Mouse (Mus musculus) CH12.LX (cell line): ENCODE data around the gene Inpp5d. TPM values are rescaled to one million over a fixed set of nuclear protein-coding genes. Genes with fewer than 3 reads are reported as not detected.
A peak's percentile ranks its signal among the peaks of the same experiment; 100 is the strongest.

Source experiments
- DNase-seq: peaks from one replicate; pipeline ENCODE4 v3.0.0-alpha.2; 2013; ENCODE audit errors: extremely low read depth
- H3K27ac ChIP-seq: 2 replicates; pipeline ENCODE4 v1.5.1; 2012; ENCODE audit warnings: low read depth, mild to moderate bottlenecking, control low read depth, moderate library complexity; ENCODE audit not compliant: insufficient read depth
- H3K27me3 ChIP-seq: replicated peaks from 2 replicates; pipeline ENCODE3; 2012; ENCODE audit warnings: inconsistent platforms
- H3K36me3 ChIP-seq, 2 experiments: replicated peaks in 1 of 2; 2 replicates each; pipeline versions ENCODE3 to v1.6.1; 2012; ENCODE audit warnings: inconsistent platforms in 1 of 2, low read length in 1 of 2, mild to moderate bottlenecking in 1 of 2, mixed read lengths in 1 of 2, moderate library complexity in 1 of 2; ENCODE audit not compliant: control insufficient read depth in 1 of 2, insufficient read depth in 1 of 2
- H3K4me1 ChIP-seq, 2 experiments: 2 replicates each; pipeline ENCODE4 v1.6.1; 2012; ENCODE audit warnings: inconsistent platforms in 1 of 2, moderate library complexity in 1 of 2; ENCODE audit not compliant: insufficient read depth in 2 of 2, control insufficient read depth in 1 of 2
- H3K4me2 ChIP-seq: 2 replicates; pipeline ENCODE4 v1.6.1; 2012; ENCODE audit warnings: low read depth, mild to moderate bottlenecking, control low read depth; ENCODE audit not compliant: poor library complexity, insufficient read depth, severe bottlenecking
- H3K4me3 ChIP-seq, 3 experiments: fragments of 150-350 bp in 1 of 3; sonication (generic) in 1 of 3; replicated peaks in 1 of 3; 2 replicates each; pipeline versions ENCODE3 to v1.5.1; 2011 to 2012; ENCODE audit warnings: low read depth in 2 of 3, low read length in 2 of 3, mild to moderate bottlenecking in 2 of 3, moderate library complexity in 2 of 3, control low read depth in 1 of 3, improper control_type of control experiment in 1 of 3, inconsistent platforms in 1 of 3, mixed read lengths in 1 of 3; ENCODE audit not compliant: poor library complexity in 1 of 3
- H3K79me2 ChIP-seq: replicated peaks from 2 replicates; pipeline ENCODE4 v1.6.1; 2012; ENCODE audit warnings: mild to moderate bottlenecking, moderate library complexity; ENCODE audit not compliant: control insufficient read depth, poor library complexity, insufficient read depth, severe bottlenecking; ENCODE audit errors: extremely low read depth
- H3K9ac ChIP-seq: 2 replicates; pipeline ENCODE4 v1.6.1; 2012; ENCODE audit warnings: low read depth, mild to moderate bottlenecking, control low read depth, moderate library complexity; ENCODE audit not compliant: insufficient read depth
- H3K9me3 ChIP-seq: replicated peaks from 2 replicates; pipeline ENCODE3; 2012; ENCODE audit warnings: low read length, inconsistent platforms, mixed read lengths
- CHD1 ChIP-seq: IDR thresholded peaks from 2 replicates; pipeline ENCODE4 v1.6.1; 2012; ENCODE audit warnings: low read depth, low read length, improper control_type of control experiment, inconsistent platforms
- CHD2 ChIP-seq: IDR thresholded peaks from 2 replicates; pipeline ENCODE4 v1.6.1; 2011; ENCODE audit warnings: low read length, improper control_type of control experiment
- E2F4 ChIP-seq: IDR thresholded peaks from 2 replicates; pipeline ENCODE4 v1.6.1; 2011; ENCODE audit warnings: low read depth, low read length, improper control_type of control experiment; ENCODE audit not compliant: insufficient replicate concordance
- ETS1 ChIP-seq: conservative IDR thresholded peaks from 2 replicates; pipeline ENCODE4 v1.6.1; 2012; ENCODE audit warnings: low read depth, mild to moderate bottlenecking, inconsistent platforms, low read length, improper control_type of control experiment, moderate library complexity
- GABPA ChIP-seq: IDR thresholded peaks from 2 replicates; pipeline ENCODE4 v1.6.1; 2012; ENCODE audit warnings: low read depth, low read length, improper control_type of control experiment, inconsistent platforms; ENCODE audit not compliant: insufficient replicate concordance
- HCFC1 ChIP-seq: IDR thresholded peaks from 2 replicates; pipeline ENCODE4 v1.6.1; 2012; ENCODE audit warnings: low read depth, mild to moderate bottlenecking, inconsistent platforms, low read length, improper control_type of control experiment
- IRF4 ChIP-seq: IDR thresholded peaks from 2 replicates; pipeline ENCODE4 v1.6.1; 2014; ENCODE audit warnings: low read depth, mild to moderate bottlenecking, inconsistent platforms, low read length, improper control_type of control experiment
- JUN ChIP-seq: IDR thresholded peaks from 2 replicates; pipeline ENCODE4 v1.6.1; 2011; ENCODE audit warnings: low read depth, mild to moderate bottlenecking, low read length, improper control_type of control experiment, moderate library complexity; ENCODE audit not compliant: insufficient read depth
- JUND ChIP-seq: conservative IDR thresholded peaks from 2 replicates; pipeline ENCODE4 v1.6.1; 2011; ENCODE audit warnings: low read depth, low read length, improper control_type of control experiment
- KAT2A ChIP-seq: IDR thresholded peaks from 2 replicates; pipeline ENCODE4 v1.6.1; 2012; ENCODE audit warnings: low read length, improper control_type of control experiment, inconsistent platforms; ENCODE audit not compliant: insufficient replicate concordance
- MAZ ChIP-seq: IDR thresholded peaks from 2 replicates; pipeline ENCODE4 v1.6.1; 2012; ENCODE audit warnings: low read depth, mild to moderate bottlenecking, inconsistent platforms, low read length, improper control_type of control experiment, moderate library complexity
- MEF2A ChIP-seq: IDR thresholded peaks from 2 replicates; pipeline ENCODE4 v1.6.1; 2014; ENCODE audit warnings: low read depth, mild to moderate bottlenecking, inconsistent platforms, low read length, improper control_type of control experiment, borderline replicate concordance
- MYC ChIP-seq: IDR thresholded peaks from 2 replicates; pipeline ENCODE4 v1.6.1; 2011; ENCODE audit warnings: low read depth, mild to moderate bottlenecking, improper control_type of control experiment, low read length
- NRF1 ChIP-seq: IDR thresholded peaks from 2 replicates; pipeline ENCODE4 v1.6.1; 2014; ENCODE audit warnings: low read depth, mild to moderate bottlenecking, inconsistent platforms, low read length, improper control_type of control experiment, moderate library complexity
- POLR2A ChIP-seq: IDR thresholded peaks from 2 replicates; pipeline ENCODE4 v1.6.1; 2011; ENCODE audit warnings: low read depth, mild to moderate bottlenecking, improper control_type of control experiment, low read length
- RCOR1 ChIP-seq: conservative IDR thresholded peaks from 2 replicates; pipeline ENCODE4 v1.6.1; 2012; ENCODE audit warnings: low read depth, mild to moderate bottlenecking, inconsistent platforms, low read length, improper control_type of control experiment
- SIN3A ChIP-seq: IDR thresholded peaks from 2 replicates; pipeline ENCODE4 v1.6.1; 2012; ENCODE audit warnings: low read length, improper control_type of control experiment, inconsistent platforms
- TBP ChIP-seq: conservative IDR thresholded peaks from 2 replicates; pipeline ENCODE4 v1.6.1; 2011; ENCODE audit warnings: low read depth, low read length, improper control_type of control experiment
- TCF12 ChIP-seq: IDR thresholded peaks from 2 replicates; pipeline ENCODE4 v1.6.1; 2014; ENCODE audit warnings: low read depth, mild to moderate bottlenecking, inconsistent platforms, low read length, improper control_type of control experiment
- UBTF ChIP-seq: IDR thresholded peaks from 2 replicates; pipeline ENCODE4 v1.6.1; 2012; ENCODE audit warnings: low read depth, mild to moderate bottlenecking, inconsistent platforms, low read length, improper control_type of control experiment, moderate library complexity
- USF2 ChIP-seq: conservative IDR thresholded peaks from 2 replicates; pipeline ENCODE4 v1.6.1; 2011; ENCODE audit warnings: low read depth, low read length, improper control_type of control experiment
- ZC3H11A ChIP-seq: IDR thresholded peaks from 2 replicates; pipeline ENCODE4 v1.6.1; 2012; ENCODE audit warnings: low read depth, mild to moderate bottlenecking, inconsistent platforms, low read length, improper control_type of control experiment
- ZNF384 ChIP-seq: IDR thresholded peaks from 2 replicates; pipeline ENCODE4 v1.6.1; 2012; ENCODE audit warnings: low read depth, low read length, improper control_type of control experiment, inconsistent platforms
- dilution Hi-C: fragments of 300-500 bp; cut with MboI; formaldehyde crosslinking; loops from 2 replicates; pipeline ENCODE4 v1.14.3; 2020; ENCODE audit warnings: low sequenced_read_pairs; ENCODE audit not compliant: extremely low pct_unique_long_range_greater_than_20kb, extremely low pct_ligation_motif_present
- in situ Hi-C: fragments of 300-500 bp; cut with MboI; formaldehyde crosslinking; loops from 3 replicates; pipeline ENCODE4 v1.14.3; 2019; ENCODE audit warnings: low sequenced_read_pairs, low pct_ligation_motif_present, low pct_unique_long_range_greater_than_20kb, mixed read lengths
- polyA plus RNA-seq: library from polyadenylated mRNA; unstranded; fragments of >175 nt; gene quantifications from 2 replicates; pipeline ENCODE4 v1.2.1, GENCODE M21; 2012; ENCODE audit warnings: low read depth; ENCODE audit not compliant: insufficient read length
- total RNA-seq, 2 experiments: library from RNA; depleted of rRNA; stranded (reverse); fragments of 300-350 nt in 1 of 2; fragments of >200 nt in 1 of 2; gene quantifications; 2 replicates each; pipeline ENCODE4 v1.2.3; 2012 to 2014

Gene Inpp5d
- total and polyA plus RNA-seq, 3 experiments, result 97.1 to 109 (median 106) TPM

- TF ChIP-seq E2F4, result no peak
- 0 out of 2 replicates have a peak, but pooled peaks have one; percentile 12 for TF ChIP-seq HCFC1
- no peak for TF ChIP-seq NRF1
- peak; percentile 26; the same call in 1 of the 2 replicates for TF ChIP-seq ZC3H11A
- no peak for TF ChIP-seq CHD1
- TF ChIP-seq ETS1, result no peak
- no peak for TF ChIP-seq KAT2A
- TF ChIP-seq RCOR1, result no peak
- no peak for TF ChIP-seq GABPA
- no peak for TF ChIP-seq JUND
- no peak for TF ChIP-seq MAZ
- TF ChIP-seq JUN, result no peak
- no peak for TF ChIP-seq TCF12
- no peak for TF ChIP-seq UBTF
- no peak for TF ChIP-seq USF2
- TF ChIP-seq ZNF384, result no peak
- no peak for TF ChIP-seq MYC
- no peak for TF ChIP-seq MEF2A
- no peak for TF ChIP-seq CHD2
- TF ChIP-seq SIN3A, result no peak
These were observed 11.6 kb upstream of the Inpp5d start (continued) for GRCm38 (mm10) chr1:87608416-87609046.

GRCm38 (mm10) chr1:87614576-87615295 is 5.4 kb upstream of the Inpp5d start:
- Histone ChIP-seq H3K27ac (no peak overlapping the region), H3K36me3 (no peaks in the 10 kb centered on the region), H3K4me2 (no peak overlapping the region), H3K9me3 (peaks cover 7% of the 10 kb centered on the region), H3K27me3 (no peaks in the 10 kb centered on the region), H3K79me2 (no peaks in the 10 kb centered on the region), H3K9ac (no peak overlapping the region), H3K4me1 (peaks cover 6 to 8% of the 10 kb centered on the region in 2 experiments), H3K4me3 (no peak overlapping the region)
- in situ Hi-C loops, result no loop called here
- TF ChIP-seq IRF4, result no peak
- no peak for TF ChIP-seq TBP
- TF ChIP-seq RCOR1, result no peak
- TF ChIP-seq POLR2A, result no peak
- no peak for TF ChIP-seq MAZ
- dilution Hi-C loops, result no loop called here
- DNase-seq, result no peak
